Mouse (Mus musculus) ES-E14 (cell line): ENCODE measurements at regions not wholly inside any gene's neighbourhood (a gene's known extent, or its start where the extent isn't known, plus 50 kb on each side); places are given as distances from the start of the nearest gene placed in this dataset.

Experiments
- DNase-seq: peaks from one replicate; pipeline ENCODE4 v3.0.0-alpha.2; 2013; ENCODE audit warnings: low read depth, low spot score
- H3K27ac ChIP-seq: 2 replicates; pipeline ENCODE4 v1.5.1; 2012; ENCODE audit warnings: low read depth, mild to moderate bottlenecking, low read length, moderate library complexity, mixed read lengths; ENCODE audit not compliant: poor library complexity, insufficient read depth, severe bottlenecking
- H3K36me3 ChIP-seq: 2 replicates; pipeline ENCODE4 v1.6.1; 2012; ENCODE audit warnings: mild to moderate bottlenecking, low read length, moderate library complexity, mixed read lengths; ENCODE audit not compliant: control insufficient read depth, poor library complexity, insufficient read depth, severe bottlenecking
- H3K4me1 ChIP-seq, 2 experiments: fragments of 150-350 bp in 1 of 2; sonication (generic) in 1 of 2; 2 replicates each; pipeline ENCODE4 v1.6.1; 2012; ENCODE audit warnings: low read length in 2 of 2, mild to moderate bottlenecking in 1 of 2, mixed read lengths in 1 of 2; ENCODE audit not compliant: control insufficient read depth in 2 of 2, insufficient read depth in 2 of 2, poor library complexity in 1 of 2
- H3K4me3 ChIP-seq, 2 experiments: fragments of 150-350 bp in 1 of 2; sonication (generic) in 1 of 2; 2 replicates each; pipeline ENCODE4 v1.5.1; 2012; ENCODE audit warnings: low read length in 2 of 2, low read depth in 1 of 2, mild to moderate bottlenecking in 1 of 2, mixed read lengths in 1 of 2; ENCODE audit not compliant: insufficient read depth in 1 of 2, poor library complexity in 1 of 2, severe bottlenecking in 1 of 2
- H3K9ac ChIP-seq: 2 replicates; pipeline ENCODE4 v1.6.1; 2012; ENCODE audit warnings: low read depth, mild to moderate bottlenecking, low read length, mixed read lengths; ENCODE audit not compliant: poor library complexity, insufficient read depth, severe bottlenecking
- H3K9me3 ChIP-seq: fragments of 150-350 bp; sonication (generic); 2 replicates; pipeline ENCODE4 v1.6.1; 2012; ENCODE audit warnings: low read depth, mild to moderate bottlenecking, low read length; ENCODE audit not compliant: control insufficient read depth, insufficient read depth
- CHD2 ChIP-seq: IDR thresholded peaks from 2 replicates; pipeline ENCODE4 v1.6.1; 2014; ENCODE audit warnings: mild to moderate bottlenecking, low read depth, low read length, inconsistent platforms
- HCFC1 ChIP-seq: IDR thresholded peaks from 2 replicates; pipeline ENCODE4 v1.6.1; 2012; ENCODE audit warnings: low read length, inconsistent platforms, borderline replicate concordance; ENCODE audit not compliant: insufficient read depth
- MAFK ChIP-seq: IDR thresholded peaks from 2 replicates; pipeline ENCODE4 v1.6.1; 2014; ENCODE audit warnings: mild to moderate bottlenecking, low read depth, low read length, inconsistent platforms; ENCODE audit not compliant: insufficient read depth
- ZC3H11A ChIP-seq: IDR thresholded peaks from 2 replicates; pipeline ENCODE4 v1.6.1; 2012; ENCODE audit warnings: low read depth, mild to moderate bottlenecking, inconsistent platforms, low read length, borderline replicate concordance
- ZNF384 ChIP-seq: IDR thresholded peaks from 2 replicates; pipeline ENCODE4 v1.6.1; 2012; ENCODE audit warnings: low read depth, low read length, inconsistent platforms
- in situ Hi-C, 2 experiments: fragments of 600-800 bp; cut with MboI; formaldehyde crosslinking; loops; one replicate each; pipeline ENCODE4 v1.15.1; 2025; ENCODE audit warnings: low sequenced_read_pairs in 2 of 2, inconsistent platforms in 1 of 2; ENCODE audit not compliant: unreplicated experiment in 2 of 2

- in situ Hi-C loops, result loop anchor here in 1 of 2 experiments (25.0 kb wide), 1 partner anchor 372 kb away; no protein-coding TSS in a partner anchor
- no peak overlapping the region for H3K4me3 ChIP-seq
- no peak for DNase-seq
- H3K9ac ChIP-seq, result no peak overlapping the region
- H3K36me3 ChIP-seq, result no peaks in the 10 kb centered on the region
- H3K4me1 ChIP-seq, result no peaks in the 10 kb centered on the region
- H3K27ac ChIP-seq, result no peak overlapping the region
- no peak for TF ChIP-seq CHD2
- TF ChIP-seq HCFC1, result no peak
- no peak for TF ChIP-seq ZC3H11A
- TF ChIP-seq MAFK, result no peak
- TF ChIP-seq ZNF384, result no peak
- H3K9me3 ChIP-seq, result no peaks in the 10 kb centered on the region
These were observed 113.8 kb downstream of the Adcyap1r1 start for GRCm38 (mm10) chr6:55565260-55566209.

DNA sequence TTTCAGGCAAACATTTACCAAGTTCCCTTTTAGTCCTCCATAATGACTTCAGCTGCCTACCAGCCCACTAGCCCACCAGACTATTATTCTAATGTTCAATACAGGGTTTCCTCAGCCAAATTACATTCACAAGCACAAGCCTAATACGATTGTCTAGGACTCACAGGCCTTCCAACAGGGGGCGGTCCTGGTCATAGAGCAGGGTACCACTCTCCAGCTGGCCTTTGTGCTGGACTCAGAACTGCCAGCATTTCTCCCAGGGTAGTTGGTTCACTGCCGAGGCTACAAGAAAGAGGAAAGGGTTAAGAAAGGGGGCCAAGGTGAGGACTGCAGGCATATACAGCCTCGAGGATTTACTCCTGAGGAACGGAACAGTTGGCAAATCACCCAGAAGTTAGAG lies 108.8 kb downstream of the Adcyap1r1 start:
- Histone ChIP-seq H3K9ac (no peak overlapping the region), H3K27ac (no peak overlapping the region), H3K36me3 (no peaks in the 10 kb centered on the region), H3K9me3 (no peaks in the 10 kb centered on the region), H3K4me3 (no peak overlapping the region), H3K4me1 (no peaks in the 10 kb centered on the region)
- no peak for DNase-seq
- TF ChIP-seq HCFC1 (no peak), CHD2 (no peak), ZNF384 (no peak)
- in situ Hi-C loops, result loop anchor here in 1 of 2 experiments (25.0 kb wide), 1 partner anchor 377 kb away; no protein-coding TSS in a partner anchor

GRCm38 (mm10) chr6:55559797-55560196 lies 108.0 kb downstream of the Adcyap1r1 start:
- TF ChIP-seq ZC3H11A (no peak), HCFC1 (no peak)
- DNase-seq, result no peak
- no peak overlapping the region for H3K4me3 ChIP-seq
- H3K9me3 ChIP-seq, result no peaks in the 10 kb centered on the region
- in situ Hi-C loops, result loop anchor here in 1 of 2 experiments (25.0 kb wide), 1 partner anchor 378 kb away; no protein-coding TSS in a partner anchor
- H3K36me3 ChIP-seq, result no peaks in the 10 kb centered on the region
- H3K4me1 ChIP-seq, result no peaks in the 10 kb centered on the region
- no peak overlapping the region for H3K9ac ChIP-seq
- no peak overlapping the region for H3K27ac ChIP-seq
